Mouse (Mus musculus): ENCODE measurements around the gene Gpr161.

- TF ChIP-seq CTCF (conservative IDR thresholded peaks at IDR 0.05; ENCODE audit: insufficient read depth, insufficient read length, low read depth, low read length) (no peak), POLR2A (IDR thresholded peaks at IDR 0.05; ENCODE audit: low read depth, low read length) (no peak)
Measured at GRCm38 (mm10) chr1:165274946-165275345, 20.6 kb upstream of the Gpr161 start.
